In the genomic region with DNA sequence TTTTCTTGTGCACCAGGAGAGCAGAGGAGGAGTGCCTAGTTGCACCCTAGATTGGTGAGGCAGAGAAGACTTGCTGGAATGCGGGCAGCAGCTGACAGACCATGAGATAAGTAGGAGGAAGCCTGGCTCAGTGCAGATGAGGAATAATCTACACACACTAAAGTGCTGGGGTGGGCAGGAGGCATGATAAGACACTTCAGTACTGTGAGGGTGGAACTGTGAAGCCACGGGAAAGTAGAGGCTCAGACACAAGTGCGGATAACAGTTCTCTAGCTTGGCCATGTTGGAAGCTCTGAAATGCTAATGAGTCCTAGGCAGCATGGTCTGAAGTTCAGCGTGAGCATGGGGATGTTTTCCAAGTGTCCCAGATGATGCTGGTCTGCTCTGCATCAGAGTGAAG, we compare ENCODE assay signal across 10 mouse cellular contexts. TPM values are rescaled to one million over a fixed set of nuclear protein-coding genes. Genes with fewer than 3 reads are reported as not detected.
DNase-seq lines count a peak whose midpoint lies in the region; ATAC-seq and TF ChIP-seq lines count a peak whose summit lies in the region.
"Had no signal": no experiment of that assay in that cellular context is flagged by ENCODE, and none has a peak within 500 bp of the region (broad histone marks: within the 10 kb centered on the region; RNA-seq: fewer than 3 reads in every experiment).

No protein-coding gene starts in this region.

- no peaks in the 10 kb centered on the region for H3K9me3 ChIP-seq in megakaryocyte, embryonic 14.5 days
- no peaks in the 10 kb centered on the region for H3K9me3 ChIP-seq in midbrain, embryonic 11.5 days (ENCODE audit: control insufficient read depth, low read length)

- TF ChIP-seq CTCF in left cerebral cortex, adult 2 months (IDR thresholded peaks at IDR 0.05): no peak

- H3K27ac ChIP-seq in left cerebral cortex, adult 2 months: peak overlapping the region; percentile 70
- H3K27ac ChIP-seq in midbrain, embryonic 11.5 days (ENCODE audit: low read depth, low read length): no peak overlapping the region

- no peaks in the 10 kb centered on the region for H3K27me3 ChIP-seq in megakaryocyte, embryonic 14.5 days (replicated peaks)
- H3K27me3 ChIP-seq in midbrain, embryonic 11.5 days (ENCODE audit: control insufficient read depth, insufficient read depth, low read length): no peaks in the 10 kb centered on the region

- no peak overlapping the region for H3K4me2 ChIP-seq in midbrain, embryonic 11.5 days

- peaks cover 87% of the 10 kb centered on the region for H3K36me3 ChIP-seq in megakaryocyte, embryonic 14.5 days (replicated peaks; ENCODE audit: low read length)
- no peaks in the 10 kb centered on the region for H3K36me3 ChIP-seq in midbrain, embryonic 11.5 days (ENCODE audit: control insufficient read depth, insufficient read depth, low read length)

- WGBS in midbrain, embryonic 11.5 days: 85% methylated on average over 4 of the region's 4 CpGs

- DNase-seq in frontal cortex, adult 2 months (ENCODE audit: extremely low spot score in 1 of 2, low spot score in 1 of 2): peak; percentile 84 to 85
- peak; percentile 48 to 62 for DNase-seq in left cerebral cortex, adult 2 months (ENCODE audit: extremely low spot score in 1 of 2, low spot score in 2 of 2)
- DNase-seq in spleen, postnatal 36 days (ENCODE audit: low spot score in 2 of 2): peak; percentile 35 to 53
- DNase-seq in midbrain, embryonic 11.5 days (ENCODE audit: low spot score, missing footprints): no peak
- no peak for DNase-seq in kidney, postnatal 4 days
- DNase-seq: cerebellum, postnatal 25 days; lung, adult 18-20 months had no signal

- intact Hi-C loops in left cerebral cortex, adult 2 months (cut with DNase I): no loop called here

- peak overlapping the region; percentile 88 for H3K4me3 ChIP-seq in megakaryocyte, embryonic 14.5 days (replicated peaks)
- H3K4me3 ChIP-seq in left cerebral cortex, adult 2 months: no peak overlapping the region
- no peak overlapping the region for H3K4me3 ChIP-seq in midbrain, embryonic 11.5 days (ENCODE audit: low read depth, low read length)

- H3K4me1 ChIP-seq in megakaryocyte, embryonic 14.5 days: peaks cover 64% of the 10 kb centered on the region
- no peaks in the 10 kb centered on the region for H3K4me1 ChIP-seq in midbrain, embryonic 11.5 days (ENCODE audit: control insufficient read depth, insufficient read depth, low read length)

- H3K9ac ChIP-seq in midbrain, embryonic 11.5 days (ENCODE audit: low read length): no peak overlapping the region

- ATAC-seq in megakaryocyte, adult 5-6 weeks (ENCODE audit: poor library complexity, severe bottlenecking): no peak
- ATAC-seq in midbrain, embryonic 11.5 days (ENCODE audit: low FRiP score): no peak

RNA-seq across cellular contexts. Expression of a gene that starts 58.3 kb away (rescaled TPM):
- not detected in 2 replicates for polyA plus RNA-seq in megakaryocyte, embryonic 14.5 days (2012; ENCODE audit: insufficient read depth, low replicate concordance)
- total RNA-seq in megakaryocyte, adult 5-6 weeks (2015): not detected in 2 replicates
- not detected in 2 replicates for total RNA-seq in megakaryocyte, adult 5-6 weeks (2017)
- 3.9 and 5.1 TPM in 2 replicates for polyA plus RNA-seq in frontal cortex, adult 2 months (2012; rRNA removed)
- 1 to 10 TPM; 2.8 to 2.9 TPM for total RNA-seq in left cerebral cortex, adult 2 months (2021)
- 0.19 and 0.41 TPM in 2 replicates for polyA plus RNA-seq in midbrain, embryonic 11.5 days (2014; fragmentation: Nextera tagmentation; extraction: Ambion mirVana)
- polyA plus RNA-seq: neural tube, embryonic 11.5 days had no signal

Comparison
In these comparisons a context has a peak if more than half of its experiments do, and no peak if none do; other contexts are left out.
1. DNase-seq: peak in frontal cortex, adult 2 months (2 of 2), left cerebral cortex, adult 2 months (2 of 2) and spleen, postnatal 36 days (2 of 2); none in midbrain, embryonic 11.5 days (single experiment) and kidney, postnatal 4 days (0 of 2).